Mouse (Mus musculus): ENCODE measurements at regions not wholly inside any gene's neighbourhood (a gene's known extent, or its start where the extent isn't known, plus 50 kb on each side); places are given as distances from the start of the nearest gene placed in this dataset.

GRCm38 (mm10) chr7:125248386-125248785 lies 196.1 kb upstream of the Kdm8 start:
- TF ChIP-seq CTCF (IDR thresholded peaks at IDR 0.05; ENCODE audit: insufficient read depth, low read length) (no peak), POLR2A (IDR thresholded peaks at IDR 0.05; ENCODE audit: borderline replicate concordance, extremely low read depth, low read depth, low read length) (no peak)
